Comparison of ENCODE assay signal across 22 mouse cellular contexts in genomic region chrX:110077761-110078531, GRCm38 (mm10).
DNase-seq lines count a peak whose midpoint lies in the region; ATAC-seq and TF ChIP-seq lines count a peak whose summit lies in the region.
"Had no signal": no experiment of that assay in that cellular context is flagged by ENCODE, and none has a peak within 500 bp of the region (broad histone marks: within the 10 kb centered on the region; RNA-seq: fewer than 3 reads in every experiment).

No protein-coding gene starts in this region.

- no peak for TF ChIP-seq EP300 in stomach, postnatal 0 days (optimal IDR thresholded peaks at IDR 0.05)

- no peak overlapping the region for H3K4me2 ChIP-seq in forebrain, embryonic 11.5 days (ENCODE audit: low read depth, low read length, severe bottlenecking)
- no peak overlapping the region for H3K4me2 ChIP-seq in neural tube, embryonic 11.5 days (ENCODE audit: low read depth)
- H3K4me2 ChIP-seq in neural tube, embryonic 15.5 days = no peak overlapping the region
- H3K4me2 ChIP-seq in midbrain, embryonic 13.5 days (replicated peaks) = no peak overlapping the region
- no peak overlapping the region for H3K4me2 ChIP-seq in stomach, postnatal 0 days (replicated peaks; ENCODE audit: low read depth)
- H3K4me2 ChIP-seq: embryonic facial prominence, embryonic 12.5 days; heart, embryonic 15.5 days had no signal

- H3K4me3 ChIP-seq in forebrain, embryonic 11.5 days (ENCODE audit: low read depth, low read length) = no peak overlapping the region
- H3K4me3 ChIP-seq in forebrain, embryonic 10.5 days = no peak overlapping the region
- no peak overlapping the region for H3K4me3 ChIP-seq in neural tube, embryonic 11.5 days (ENCODE audit: low read depth, low read length)
- no peak overlapping the region for H3K4me3 ChIP-seq in neural tube, embryonic 15.5 days (replicated peaks)
- H3K4me3 ChIP-seq in midbrain, embryonic 13.5 days (replicated peaks) = no peak overlapping the region
- no peak overlapping the region for H3K4me3 ChIP-seq in stomach, postnatal 0 days (ENCODE audit: low read depth, low read length)
- H3K4me3 ChIP-seq: embryonic facial prominence, embryonic 12.5 days; heart, embryonic 15.5 days had no signal

- H3K9me3 ChIP-seq in forebrain, embryonic 11.5 days (ENCODE audit: control insufficient read depth, low read length) = no peaks in the 10 kb centered on the region
- no peaks in the 10 kb centered on the region for H3K9me3 ChIP-seq in forebrain, embryonic 10.5 days
- H3K9me3 ChIP-seq in neural tube, embryonic 11.5 days (ENCODE audit: control insufficient read depth, low read length) = no peaks in the 10 kb centered on the region
- no peaks in the 10 kb centered on the region for H3K9me3 ChIP-seq in neural tube, embryonic 15.5 days (replicated peaks)
- no peaks in the 10 kb centered on the region for H3K9me3 ChIP-seq in midbrain, embryonic 13.5 days
- H3K9me3 ChIP-seq in stomach, postnatal 0 days (ENCODE audit: control insufficient read depth, low read length) = no peaks in the 10 kb centered on the region
- H3K9me3 ChIP-seq: embryonic facial prominence, embryonic 12.5 days; heart, embryonic 15.5 days had no signal

- H3K27me3 ChIP-seq in forebrain, embryonic 11.5 days (ENCODE audit: control insufficient read depth, insufficient read depth, low read length) = no peaks in the 10 kb centered on the region
- H3K27me3 ChIP-seq in forebrain, embryonic 10.5 days (ENCODE audit: poor library complexity, severe bottlenecking) = no peaks in the 10 kb centered on the region
- no peaks in the 10 kb centered on the region for H3K27me3 ChIP-seq in neural tube, embryonic 11.5 days (ENCODE audit: control insufficient read depth, insufficient read depth, low read length)
- no peaks in the 10 kb centered on the region for H3K27me3 ChIP-seq in neural tube, embryonic 15.5 days (replicated peaks)
- no peaks in the 10 kb centered on the region for H3K27me3 ChIP-seq in midbrain, embryonic 13.5 days
- no peaks in the 10 kb centered on the region for H3K27me3 ChIP-seq in stomach, postnatal 0 days (ENCODE audit: control insufficient read depth, insufficient read depth, low read length)
- H3K27me3 ChIP-seq: embryonic facial prominence, embryonic 12.5 days; heart, embryonic 15.5 days had no signal

- TF ChIP-seq CTCF in stomach, postnatal 0 days (IDR thresholded peaks at IDR 0.05; ENCODE audit: low read depth) = no peak

- peak; percentile 60; the same call in 1 of the 2 replicates for ATAC-seq in forebrain, embryonic 11.5 days (replicated peaks; ENCODE audit: low FRiP score)
- peak; percentile 31; the same call in 1 of the 2 replicates for ATAC-seq in neural tube, embryonic 11.5 days (ENCODE audit: insufficient read depth, low FRiP score, low TSS enrichment)
- ATAC-seq in neural tube, embryonic 15.5 days (ENCODE audit: low FRiP score) = no peak
- ATAC-seq in midbrain, embryonic 13.5 days = peak; percentile 74
- no peak for ATAC-seq in stomach, postnatal 0 days (ENCODE audit: low FRiP score, low TSS enrichment)
- ATAC-seq: activated CD4-positive, CD25-positive, alpha-beta regulatory T cell, adult 4 months; inflammation-experienced regulatory T-cells, adult 6 months; lung, postnatal 0 days had no signal

- WGBS in forebrain, embryonic 11.5 days = 44% methylated on average over 3 of the region's 3 CpGs
- 75% methylated on average over 3 of the region's 3 CpGs for WGBS in forebrain, embryonic 10.5 days
- 64% methylated on average over 3 of the region's 3 CpGs for WGBS in neural tube, embryonic 11.5 days
- 44% methylated on average over 3 of the region's 3 CpGs for WGBS in neural tube, embryonic 15.5 days
- 36% methylated on average over 3 of the region's 3 CpGs for WGBS in midbrain, embryonic 13.5 days
- 71% methylated on average over 3 of the region's 3 CpGs for WGBS in stomach, postnatal 0 days

- no peak for DNase-seq in forebrain, embryonic 11.5 days (ENCODE audit: low spot score)
- no peak for DNase-seq in forebrain, embryonic 10.5 days (ENCODE audit: extremely low spot score, low spot score)
- no peak for DNase-seq in neural tube, embryonic 11.5 days (ENCODE audit: low spot score)
- no peak for DNase-seq in layer of hippocampus, postnatal 25 days (ENCODE audit: extremely low spot score in 1 of 2, low spot score in 1 of 2)
- DNase-seq in layer of hippocampus, adult 9-10 months (ENCODE audit: low spot score) = no peak
- no peak for DNase-seq in stomach, postnatal 0 days (ENCODE audit: low spot score)
- DNase-seq: adrenal gland, adult 8-10 months; cerebellum, adult 18-20 months; cerebellum, postnatal 14 days; heart, postnatal 4 days; kidney, adult 18-20 months; layer of hippocampus, postnatal 36 days; thymus, adult 2 months; thymus, postnatal 4 days had no signal

- H3K9ac ChIP-seq in forebrain, embryonic 11.5 days (ENCODE audit: low read length) = no peak overlapping the region
- H3K9ac ChIP-seq in neural tube, embryonic 11.5 days (ENCODE audit: low read length) = no peak overlapping the region
- no peak overlapping the region for H3K9ac ChIP-seq in neural tube, embryonic 15.5 days (replicated peaks)
- no peak overlapping the region for H3K9ac ChIP-seq in midbrain, embryonic 13.5 days (replicated peaks)
- H3K9ac ChIP-seq in stomach, postnatal 0 days (ENCODE audit: low read length) = no peak overlapping the region
- H3K9ac ChIP-seq: embryonic facial prominence, embryonic 12.5 days; heart, embryonic 15.5 days had no signal

- H3K4me1 ChIP-seq in forebrain, embryonic 11.5 days (replicated peaks; ENCODE audit: control insufficient read depth, insufficient read depth, low read length) = no peaks in the 10 kb centered on the region
- H3K4me1 ChIP-seq in forebrain, embryonic 10.5 days = no peaks in the 10 kb centered on the region
- H3K4me1 ChIP-seq in neural tube, embryonic 11.5 days (ENCODE audit: control insufficient read depth, insufficient read depth, low read length) = no peaks in the 10 kb centered on the region
- H3K4me1 ChIP-seq in neural tube, embryonic 15.5 days = no peaks in the 10 kb centered on the region
- H3K4me1 ChIP-seq in midbrain, embryonic 13.5 days (replicated peaks) = peaks cover 6% of the 10 kb centered on the region
- no peaks in the 10 kb centered on the region for H3K4me1 ChIP-seq in stomach, postnatal 0 days (replicated peaks; ENCODE audit: control insufficient read depth, insufficient read depth)
- H3K4me1 ChIP-seq: embryonic facial prominence, embryonic 12.5 days; heart, embryonic 15.5 days had no signal

- H3K27ac ChIP-seq in forebrain, embryonic 11.5 days (ENCODE audit: low read depth, low read length) = no peak overlapping the region
- H3K27ac ChIP-seq in forebrain, embryonic 10.5 days = no peak overlapping the region
- H3K27ac ChIP-seq in neural tube, embryonic 11.5 days (ENCODE audit: low read depth, low read length) = no peak overlapping the region
- H3K27ac ChIP-seq in neural tube, embryonic 15.5 days (replicated peaks) = no peak overlapping the region
- H3K27ac ChIP-seq in midbrain, embryonic 13.5 days = peak overlapping the region; percentile 47; the same call in 1 of the 2 replicates
- H3K27ac ChIP-seq in stomach, postnatal 0 days (replicated peaks) = no peak overlapping the region
- H3K27ac ChIP-seq: embryonic facial prominence, embryonic 12.5 days; heart, embryonic 15.5 days; macrophage had no signal

- H3K36me3 ChIP-seq in forebrain, embryonic 11.5 days (ENCODE audit: control insufficient read depth, insufficient read depth, low read length) = no peaks in the 10 kb centered on the region
- H3K36me3 ChIP-seq in forebrain, embryonic 10.5 days (replicated peaks) = no peaks in the 10 kb centered on the region
- no peaks in the 10 kb centered on the region for H3K36me3 ChIP-seq in neural tube, embryonic 11.5 days (ENCODE audit: control insufficient read depth, insufficient read depth, low read length)
- H3K36me3 ChIP-seq in neural tube, embryonic 15.5 days = no peaks in the 10 kb centered on the region
- no peaks in the 10 kb centered on the region for H3K36me3 ChIP-seq in midbrain, embryonic 13.5 days
- H3K36me3 ChIP-seq in stomach, postnatal 0 days (ENCODE audit: control insufficient read depth, insufficient read depth, low read length) = no peaks in the 10 kb centered on the region
- H3K36me3 ChIP-seq: embryonic facial prominence, embryonic 12.5 days; heart, embryonic 15.5 days had no signal

Comparison
In these comparisons a context has a peak if more than half of its experiments do, and no peak if none do; other contexts are left out.
1. ATAC-seq: peak in forebrain, embryonic 11.5 days (single experiment), neural tube, embryonic 11.5 days (single experiment) and midbrain, embryonic 13.5 days (single experiment); none in neural tube, embryonic 15.5 days (single experiment) and stomach, postnatal 0 days (single experiment).